Mouse (Mus musculus) adrenal gland, adult 8-10 months (tissue): ENCODE measurements around the gene Ung. TPM values are rescaled to one million over a fixed set of nuclear protein-coding genes. Genes with fewer than 3 reads are reported as not detected.

ENCODE experiments used
- DNase-seq: peaks from one replicate; pipeline ENCODE4 v3.0.0; 2022
- total RNA-seq, 4 experiments: library from RNA; stranded (reverse); gene quantifications; 2 replicates each; pipeline ENCODE4 v1.2.4; 2022

Ung gene
- total RNA-seq, 4 experiments from 2014 or later: 2.4 to 3.1 (median 2.8) TPM

- DNase-seq: no peak
These were observed 43.3 kb downstream of the Ung start for GRCm38 (mm10) chr5:114173458-114173857.

DNA sequence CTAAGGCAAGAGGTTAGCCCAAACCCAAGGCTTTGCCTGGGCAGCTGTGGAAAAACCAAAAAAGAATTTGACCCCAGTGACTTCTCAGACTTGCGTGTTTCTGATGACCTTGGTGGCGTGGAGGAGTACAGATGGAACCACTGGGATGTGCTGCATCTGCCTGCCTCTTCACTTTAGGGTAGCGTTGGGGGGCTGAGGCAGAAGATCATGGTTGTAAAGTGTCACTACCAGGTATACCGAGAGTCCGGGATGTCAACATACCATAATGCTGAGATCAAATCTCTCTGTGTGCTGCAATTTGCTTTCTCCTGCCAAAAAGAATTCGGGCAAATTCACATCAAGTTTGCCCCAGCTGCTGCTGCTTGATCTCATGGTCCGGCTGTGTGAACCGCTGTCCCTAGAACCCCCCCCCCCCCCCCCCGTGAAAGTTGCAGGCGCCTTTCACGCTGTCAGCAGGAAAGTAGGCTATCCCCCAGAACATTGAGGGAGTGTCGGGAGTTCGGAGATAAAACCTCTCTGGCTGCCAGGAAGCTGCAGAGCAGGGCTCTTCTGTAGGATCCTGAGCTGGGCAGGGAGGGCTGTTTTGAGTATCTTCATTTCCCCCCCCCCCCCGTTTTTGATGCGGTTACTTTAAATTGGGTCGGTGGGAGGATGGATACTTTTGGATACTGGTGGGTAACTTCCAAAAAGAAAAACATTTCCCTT, 43.8 kb downstream of the Ung start:
- no peak for DNase-seq

DNA sequence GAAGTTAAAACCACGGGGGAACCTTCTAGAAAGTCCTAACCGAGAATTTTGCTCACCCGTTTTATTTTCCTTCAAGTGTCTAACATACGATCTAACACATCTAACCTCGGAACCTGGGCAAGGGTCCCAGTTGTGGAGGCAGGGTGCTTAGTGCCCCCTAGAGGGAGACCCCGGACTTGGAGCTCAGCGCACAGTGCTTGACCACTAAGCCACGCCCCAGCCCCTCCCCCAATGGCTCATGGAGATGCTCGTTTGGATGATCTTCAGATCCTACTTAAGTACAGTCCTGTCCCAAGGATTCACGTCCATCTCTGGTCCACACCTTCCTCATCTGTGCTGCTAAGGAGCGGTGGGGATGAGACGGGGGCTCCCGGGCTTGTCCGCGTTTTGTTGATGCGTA, 44.5 kb downstream of the Ung start:
- no peak for DNase-seq

GRCm38 (mm10) chr5:114175596-114176171, 45.5 kb downstream of the Ung start:
- peak; percentile 98 for DNase-seq

DNA sequence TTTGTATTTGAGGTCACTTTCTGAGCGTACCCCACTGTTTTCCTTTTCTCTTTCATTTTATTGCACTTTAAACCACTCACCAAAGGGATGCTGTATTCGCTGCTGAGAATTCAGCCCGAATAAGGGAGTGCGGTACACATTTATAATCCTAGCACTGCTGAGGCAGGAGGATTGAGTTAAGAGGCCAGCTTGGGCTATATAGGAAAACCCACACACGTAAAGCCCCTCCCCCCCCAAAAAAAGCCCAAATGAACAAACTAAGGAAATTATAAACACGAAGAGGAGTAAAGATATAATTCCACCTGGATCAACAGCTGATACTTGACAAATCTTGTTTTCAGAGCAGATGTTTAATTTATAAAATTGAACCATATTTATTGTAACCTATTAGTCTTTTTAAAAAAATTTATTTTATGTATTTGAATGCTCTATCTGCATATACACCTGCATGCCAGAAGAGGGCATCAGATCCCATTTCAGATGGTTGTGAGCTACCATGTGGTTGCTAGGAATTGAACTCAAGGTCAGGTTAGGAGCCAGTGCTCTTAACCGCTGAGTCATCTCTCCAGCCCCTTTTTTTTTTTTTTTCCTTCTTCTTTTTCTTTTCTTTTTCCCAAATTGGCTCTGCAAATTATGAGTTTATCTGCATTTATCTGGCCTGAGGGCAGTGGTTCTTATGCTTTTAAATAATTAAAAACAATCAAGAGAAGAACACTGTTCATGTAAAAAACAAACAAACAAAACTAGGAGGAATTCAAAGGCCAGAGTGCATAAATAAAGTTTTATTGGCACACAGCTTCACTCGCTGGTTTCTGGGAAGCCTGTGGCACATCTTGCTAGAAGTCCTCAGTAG, 46.6 kb downstream of the Ung start:
- DNase-seq: no peak

DNA sequence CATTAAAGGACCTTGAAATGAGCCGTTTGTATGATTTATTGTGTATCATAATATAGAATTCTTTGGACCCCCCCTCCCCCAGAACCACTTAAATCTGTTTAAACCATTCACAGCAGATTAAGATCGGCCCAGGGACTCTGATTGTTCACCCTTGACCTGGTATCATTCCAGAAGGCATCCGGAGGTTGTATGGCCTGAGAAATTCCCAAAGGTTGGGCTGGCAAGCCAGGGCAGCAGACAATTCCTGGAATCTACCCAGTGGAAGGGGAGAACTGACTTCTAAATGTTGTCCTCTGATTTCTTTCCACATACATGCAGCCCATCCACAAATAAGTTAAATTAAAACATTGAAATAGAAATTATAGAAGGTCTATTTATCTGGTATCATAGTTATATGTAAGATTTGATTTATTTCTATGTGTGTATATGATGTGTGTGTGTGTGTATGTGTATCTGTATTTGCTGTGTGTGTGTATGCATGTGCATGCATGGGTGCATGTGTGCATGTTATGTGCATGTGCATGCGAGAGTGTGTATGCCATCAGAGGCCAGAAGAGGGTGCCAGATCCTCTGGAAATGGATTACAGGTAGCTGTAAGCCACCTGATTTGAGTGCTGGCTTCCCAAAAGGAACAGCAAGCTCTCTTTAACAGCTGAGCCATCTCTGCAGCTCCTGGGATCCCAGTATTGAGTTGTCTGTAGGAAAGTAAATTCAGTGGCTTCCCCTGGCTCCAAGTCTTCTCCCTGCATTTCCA, 48.0 kb downstream of the Ung start:
- DNase-seq: no peak

DNA sequence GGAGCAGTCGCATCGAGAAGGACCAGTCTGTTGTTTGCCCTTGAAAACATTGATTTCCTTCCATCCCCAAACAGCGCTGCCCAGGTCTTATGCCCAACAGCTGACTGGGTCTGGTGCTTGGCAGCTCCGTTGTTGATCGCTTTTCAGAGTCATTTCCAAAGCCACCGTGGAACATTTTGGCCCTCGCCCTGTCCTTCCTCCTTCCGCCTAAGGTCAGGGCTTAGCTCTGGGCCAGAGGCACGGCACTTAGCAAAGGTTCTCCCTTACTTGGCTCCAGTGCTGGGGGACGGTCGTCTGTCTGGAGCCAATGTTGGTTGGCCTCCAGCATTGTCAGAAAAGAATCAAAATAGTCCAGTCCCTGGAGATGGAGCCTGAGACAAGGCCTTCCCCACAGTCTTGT, 49.4 kb downstream of the Ung start:
- DNase-seq: peak; percentile 73

GRCm38 (mm10) chr5:114183493-114183892, 53.3 kb downstream of the Ung start:
- DNase-seq: no peak

GRCm38 (mm10) chr5:114187108-114187507, 56.9 kb downstream of the Ung start:
- DNase-seq: no peak

Other genes starting within 250 kb of the Ung start
- 10 to 100 TPM; 47.0 to 99.8 (median 77.0) TPM for gene Coro1c, start 221.6 kb upstream of the Ung start, total RNA-seq
- gene Ssh1, start 136.5 kb upstream of the Ung start, total RNA-seq: 10 to 100 TPM; 17.3 to 32.2 (median 23.3) TPM
- gene Dao, start 126.7 kb upstream of the Ung start, total RNA-seq: not detected
- gene Usp30, start 64.9 kb upstream of the Ung start, total RNA-seq: 10 to 100 TPM; 32.0 to 61.9 (median 50.0) TPM
- gene Svop, start 38.8 kb upstream of the Ung start, total RNA-seq: 1 to 10 TPM; 3.6 to 5.4 (median 4.9) TPM
- 10 to 100 TPM in 3 of 4 experiments, 1 to 10 TPM in 1; 5.8 to 13.5 (median 11.7) TPM for gene Alkbh2, start 2.2 kb upstream of the Ung start, total RNA-seq
- gene Acacb, start 16.1 kb downstream of the Ung start, total RNA-seq: 10 to 100 TPM; 68.9 to 85.3 (median 72.7) TPM
- not detected for gene Foxn4, start 143.4 kb downstream of the Ung start, total RNA-seq
- gene Myo1h, start 158.8 kb downstream of the Ung start, total RNA-seq: 1 to 10 TPM in 1 of 4 experiments, under 1 TPM in 3; 0.70 to 1.1 (median 0.81) TPM